Mouse (Mus musculus) ES-Bruce4 (cell line): Measurements from ENCODE around the gene Zfp442. TPM values are rescaled to one million over a fixed set of nuclear protein-coding genes. Genes with fewer than 3 reads are reported as not detected.
A peak's percentile ranks its signal among the peaks of the same experiment; 100 is the strongest.
"Not testable (repeated sequence)": the region's sequence is repeated elsewhere in the genome, so short reads cannot be mapped to it uniquely, and the experiment has no call there.

ENCODE experiments used
- H3K27ac ChIP-seq: 2 replicates; pipeline ENCODE4 v1.5.1; 2012; ENCODE audit warnings: low read length, inconsistent platforms; ENCODE audit not compliant: insufficient read depth
- H3K27me3 ChIP-seq: 2 replicates; pipeline ENCODE4 v1.6.1; 2012; ENCODE audit warnings: mild to moderate bottlenecking, low read length, inconsistent platforms; ENCODE audit not compliant: control insufficient read depth, poor library complexity, insufficient read depth, severe bottlenecking
- H3K36me3 ChIP-seq: 2 replicates; pipeline ENCODE4 v1.6.1; 2012; ENCODE audit warnings: inconsistent platforms, mild to moderate bottlenecking, low read length, moderate library complexity; ENCODE audit not compliant: control insufficient read depth, poor library complexity, insufficient read depth, severe bottlenecking
- H3K4me1 ChIP-seq: one replicate; pipeline ENCODE4 v1.8.1; 2011; ENCODE audit warnings: low read length; ENCODE audit not compliant: control insufficient read depth, insufficient read depth
- H3K4me3 ChIP-seq: 2 replicates; pipeline ENCODE4 v1.5.1; 2011; ENCODE audit warnings: low read depth, mild to moderate bottlenecking, low read length
- H3K9ac ChIP-seq: 2 replicates; pipeline ENCODE4 v1.6.1; 2012; ENCODE audit warnings: low read depth, mild to moderate bottlenecking, inconsistent platforms; ENCODE audit not compliant: poor library complexity, severe bottlenecking
- H3K9me3 ChIP-seq: replicated peaks from 2 replicates; pipeline ENCODE4 v1.6.1; 2012; ENCODE audit warnings: mild to moderate bottlenecking, low read length, inconsistent platforms; ENCODE audit not compliant: control insufficient read depth, poor library complexity, insufficient read depth, severe bottlenecking
- CTCF ChIP-seq: IDR thresholded peaks from one replicate; pipeline ENCODE4 v1.8.1; 2011; ENCODE audit warnings: low read depth, low read length
- EP300 ChIP-seq: IDR thresholded peaks from 2 replicates; pipeline ENCODE4 v1.6.1; 2011; ENCODE audit warnings: low read depth, low read length; ENCODE audit not compliant: insufficient read depth
- POLR2A ChIP-seq: IDR thresholded peaks from one replicate; pipeline ENCODE4 v1.8.1; 2011; ENCODE audit warnings: low read length; ENCODE audit not compliant: insufficient read depth
- polyA plus RNA-seq: library from polyadenylated mRNA; stranded (reverse); fragments of >200 nt; gene quantifications from 2 replicates; pipeline ENCODE4 v1.2.4, GENCODE M21; 2011; ENCODE audit warnings: low read depth; ENCODE audit not compliant: missing spikeins, insufficient read depth, insufficient read length

Zfp442 gene
- polyA plus RNA-seq, 1 experiment: 8.1 TPM

GRCm38 (mm10) chr2:150390198-150390597 lies 61.1 kb downstream of the Zfp442 start:
- Histone ChIP-seq H3K9me3 (peaks cover 3% of the 10 kb centered on the region; the same call in 1 of the 2 replicates), H3K36me3 (no peaks in the 10 kb centered on the region), H3K9ac (no peak overlapping the region), H3K4me3 (no peak overlapping the region), H3K27ac (no peak overlapping the region), H3K4me1 (no peaks in the 10 kb centered on the region), H3K27me3 (no peaks in the 10 kb centered on the region)
- TF ChIP-seq POLR2A (no peak), EP300 (no peak), CTCF (no peak)

GRCm38 (mm10) chr2:150385553-150386106 lies 65.7 kb downstream of the Zfp442 start:
- not testable (repeated sequence) for H3K4me3 ChIP-seq, H3K9ac ChIP-seq, H3K27ac ChIP-seq, H3K36me3 ChIP-seq, H3K27me3 ChIP-seq, H3K9me3 ChIP-seq, H3K4me1 ChIP-seq

- Histone ChIP-seq H3K27me3 (no peaks in the 10 kb centered on the region), H3K9me3 (no peaks in the 10 kb centered on the region), H3K4me1 (no peaks in the 10 kb centered on the region), H3K9ac (peak overlapping the region; percentile 54), H3K36me3 (no peaks in the 10 kb centered on the region), H3K4me3 (peak overlapping the region; percentile 42), H3K27ac (peak overlapping the region; percentile 8; the same call in 1 of the 2 replicates)
- no peak for TF ChIP-seq EP300
Measured at GRCm38 (mm10) chr2:150362878-150363229, 88.4 kb downstream of the Zfp442 start.

- H3K36me3 ChIP-seq, H3K4me1 ChIP-seq, H3K9me3 ChIP-seq, H3K27me3 ChIP-seq: not testable (repeated sequence)
- Histone ChIP-seq H3K9ac (peak within 1 kb of the TSS; percentile 54), H3K27ac (peak within 1 kb of the TSS; percentile 89), H3K4me3 (peak within 1 kb of the TSS; percentile 99)
- peak; percentile 66 for TF ChIP-seq POLR2A
Measured at GRCm38 (mm10) chr2:150362113-150362877, 89.0 kb downstream of the Zfp442 start, which contains the start of gene 3300002I08Rik. Gene 3300002I08Rik, minus strand, starts transcription at chr2:150362765.

Other genes starting within 250 kb of the Zfp442 start
- gene Zfp937, start 233.4 kb downstream of the Zfp442 start, polyA plus RNA-seq: 7.5 and 10.0 TPM in 2 replicates
- gene Gm21994, start 195.9 kb downstream of the Zfp442 start, polyA plus RNA-seq: 17.5 and 20.9 TPM in 2 replicates
- 13.8 and 14.8 TPM in 2 replicates for gene Gm14124, start 194.0 kb downstream of the Zfp442 start, polyA plus RNA-seq
- 10.3 and 13.5 TPM in 2 replicates for gene Gm10130, start 127.8 kb downstream of the Zfp442 start, polyA plus RNA-seq
- gene 3300002I08Rik, start 88.7 kb downstream of the Zfp442 start, polyA plus RNA-seq: 7.8 and 9.0 TPM in 2 replicates
- gene Zfp345, start 33.6 kb upstream of the Zfp442 start, polyA plus RNA-seq: 7.8 and 8.6 TPM in 2 replicates
- not detected in 2 replicates for gene Cst7, start 118.9 kb upstream of the Zfp442 start, polyA plus RNA-seq
- 9.0 and 10.0 TPM in 2 replicates for gene Apmap, start 157.1 kb upstream of the Zfp442 start, polyA plus RNA-seq
- gene Acss1, start 217.0 kb upstream of the Zfp442 start, polyA plus RNA-seq: 9.8 and 10.4 TPM in 2 replicates
- gene Vsx1, start 237.9 kb upstream of the Zfp442 start, polyA plus RNA-seq: 0.57 and 0.58 TPM in 2 replicates